Mouse (Mus musculus) cerebellum, adult 2 months (tissue): Measurements from ENCODE around the gene Tnni2.

Experiments used
- CTCF ChIP-seq: fragments of 200-500 bp; IDR thresholded peaks from 2 replicates; pipeline ENCODE4 v1.5.1; 2011; ENCODE audit warnings: low read depth, mild to moderate bottlenecking, control low read depth, low read length, moderate library complexity, borderline replicate concordance; ENCODE audit not compliant: insufficient read depth
- POLR2A ChIP-seq: fragments of 200-500 bp; IDR thresholded peaks from 2 replicates; pipeline ENCODE4 v1.6.1; 2011; ENCODE audit warnings: low read length, control low read depth, borderline replicate concordance; ENCODE audit not compliant: insufficient read depth

- no peak for TF ChIP-seq POLR2A
- TF ChIP-seq CTCF, result no peak
Measured at GRCm38 (mm10) chr7:142493535-142493934, 51.9 kb downstream of the Tnni2 start.
